Mouse (Mus musculus): Measurements from ENCODE around the gene Slc25a5. TPM values are rescaled to one million over a fixed set of nuclear protein-coding genes. Genes with fewer than 3 reads are reported as not detected.

Slc25a5 gene
- polyA plus RNA-seq, 1 experiment from 2014 or later: 560 TPM

DNA sequence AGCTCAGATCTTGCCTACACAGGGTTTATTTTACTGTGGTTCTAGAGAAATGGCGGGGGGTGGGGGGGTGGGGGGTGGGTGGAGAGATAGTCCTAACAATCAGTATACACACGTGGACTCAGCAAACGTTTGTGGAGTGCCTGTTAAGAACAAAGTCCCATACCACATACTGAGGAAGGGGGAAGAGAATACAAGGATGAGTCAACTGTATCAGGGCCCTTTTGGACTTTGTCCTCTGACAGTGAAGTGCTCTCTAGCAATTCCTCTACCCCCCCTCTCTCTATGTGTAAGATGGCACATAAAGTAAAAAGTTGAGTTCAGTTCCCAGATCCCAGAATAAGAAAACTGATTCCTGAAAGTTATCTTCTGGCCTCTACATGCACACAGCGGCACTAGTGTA lies 24.1 kb downstream of the Slc25a5 start:
- Histone ChIP-seq H3K27me3 (ENCODE audit: control insufficient read depth, insufficient read depth, low read length) (no peaks in the 10 kb centered on the region), H3K27ac (ENCODE audit: low read length) (no peak overlapping the region), H3K36me3 (ENCODE audit: control insufficient read depth, insufficient read depth, low read length) (no peaks in the 10 kb centered on the region), H3K4me2 (replicated peaks; ENCODE audit: low read depth, low read length) (no peak overlapping the region), H3K4me3 (ENCODE audit: low read depth, low read length) (no peak overlapping the region), H3K9me3 (ENCODE audit: control insufficient read depth, low read depth, low read length) (no peaks in the 10 kb centered on the region), H3K9ac (replicated peaks; ENCODE audit: low read depth, low read length) (no peak overlapping the region), H3K4me1 (ENCODE audit: control insufficient read depth, insufficient read depth, low read length) (no peaks in the 10 kb centered on the region)
- WGBS: 50% methylated on average over 4 of the region's 4 CpGs
- ATAC-seq (ENCODE audit: insufficient number of reproducible peaks, insufficient read depth, low FRiP score, low read depth): no peak

GRCm38 (mm10) chrX:36820201-36820600 lies 24.8 kb downstream of the Slc25a5 start:
- H3K4me2 ChIP-seq (replicated peaks; ENCODE audit: low read depth, low read length): no peak overlapping the region
- H3K4me3 ChIP-seq (ENCODE audit: low read depth, low read length): no peak overlapping the region
- no peaks in the 10 kb centered on the region for H3K27me3 ChIP-seq (ENCODE audit: control insufficient read depth, insufficient read depth, low read length)
- no peaks in the 10 kb centered on the region for H3K4me1 ChIP-seq (ENCODE audit: control insufficient read depth, insufficient read depth, low read length)
- no peaks in the 10 kb centered on the region for H3K9me3 ChIP-seq (ENCODE audit: control insufficient read depth, low read depth, low read length)
- H3K9ac ChIP-seq (replicated peaks; ENCODE audit: low read depth, low read length): no peak overlapping the region
- WGBS: 18% methylated on average over 4 of the region's 4 CpGs
- ATAC-seq (ENCODE audit: insufficient number of reproducible peaks, insufficient read depth, low FRiP score, low read depth): no peak
- H3K27ac ChIP-seq (ENCODE audit: low read length): no peak overlapping the region
- no peaks in the 10 kb centered on the region for H3K36me3 ChIP-seq (ENCODE audit: control insufficient read depth, insufficient read depth, low read length)

GRCm38 (mm10) chrX:36823932-36824711 lies 28.7 kb downstream of the Slc25a5 start:
- WGBS: 80% methylated on average over 10 of the region's 10 CpGs
- Histone ChIP-seq H3K9me3 (ENCODE audit: control insufficient read depth, low read depth, low read length) (no peaks in the 10 kb centered on the region), H3K27ac (ENCODE audit: low read length) (no peak overlapping the region)

GRCm38 (mm10) chrX:36825032-36825431 lies 29.6 kb downstream of the Slc25a5 start:
- Histone ChIP-seq H3K4me1 (ENCODE audit: control insufficient read depth, insufficient read depth, low read length) (no peaks in the 10 kb centered on the region), H3K4me3 (ENCODE audit: low read depth, low read length) (no peak overlapping the region), H3K27me3 (ENCODE audit: control insufficient read depth, insufficient read depth, low read length) (no peaks in the 10 kb centered on the region), H3K4me2 (replicated peaks; ENCODE audit: low read depth, low read length) (no peak overlapping the region), H3K27ac (ENCODE audit: low read length) (no peak overlapping the region), H3K36me3 (ENCODE audit: control insufficient read depth, insufficient read depth, low read length) (no peaks in the 10 kb centered on the region), H3K9me3 (ENCODE audit: control insufficient read depth, low read depth, low read length) (no peaks in the 10 kb centered on the region), H3K9ac (replicated peaks; ENCODE audit: low read depth, low read length) (no peak overlapping the region)
- no peak for ATAC-seq (ENCODE audit: insufficient number of reproducible peaks, insufficient read depth, low FRiP score, low read depth)
- 56% methylated on average over 2 of the region's 2 CpGs for WGBS

More at GRCm38 (mm10) chrX:36823932-36824711, 28.7 kb downstream of the Slc25a5 start:
- no peak overlapping the region for H3K4me2 ChIP-seq (replicated peaks; ENCODE audit: low read depth, low read length)
- no peaks in the 10 kb centered on the region for H3K36me3 ChIP-seq (ENCODE audit: control insufficient read depth, insufficient read depth, low read length)
- H3K27me3 ChIP-seq (ENCODE audit: control insufficient read depth, insufficient read depth, low read length): no peaks in the 10 kb centered on the region
- H3K4me1 ChIP-seq (ENCODE audit: control insufficient read depth, insufficient read depth, low read length): no peaks in the 10 kb centered on the region
- no peak for ATAC-seq (ENCODE audit: insufficient number of reproducible peaks, insufficient read depth, low FRiP score, low read depth)
- H3K9ac ChIP-seq (replicated peaks; ENCODE audit: low read depth, low read length): no peak overlapping the region
- H3K4me3 ChIP-seq (ENCODE audit: low read depth, low read length): no peak overlapping the region

- Histone ChIP-seq H3K4me1 (ENCODE audit: control insufficient read depth, insufficient read depth, low read length) (no peaks in the 10 kb centered on the region), H3K4me3 (ENCODE audit: low read depth, low read length) (no peak overlapping the region), H3K27me3 (ENCODE audit: control insufficient read depth, insufficient read depth, low read length) (no peaks in the 10 kb centered on the region), H3K36me3 (ENCODE audit: control insufficient read depth, insufficient read depth, low read length) (no peaks in the 10 kb centered on the region), H3K9ac (replicated peaks; ENCODE audit: low read depth, low read length) (no peak overlapping the region), H3K9me3 (ENCODE audit: control insufficient read depth, low read depth, low read length) (no peaks in the 10 kb centered on the region), H3K4me2 (replicated peaks; ENCODE audit: low read depth, low read length) (no peak overlapping the region), H3K27ac (ENCODE audit: low read length) (no peak overlapping the region)
- no peak for ATAC-seq (ENCODE audit: insufficient number of reproducible peaks, insufficient read depth, low FRiP score, low read depth)
- 78% methylated on average over 5 of the region's 5 CpGs for WGBS
These were observed 31.4 kb downstream of the Slc25a5 start for GRCm38 (mm10) chrX:36826873-36827272.

- ATAC-seq (ENCODE audit: insufficient number of reproducible peaks, insufficient read depth, low FRiP score, low read depth): no peak
- H3K27ac ChIP-seq (ENCODE audit: low read length): no peak overlapping the region
- H3K4me3 ChIP-seq (ENCODE audit: low read depth, low read length): no peak overlapping the region
- no peak overlapping the region for H3K4me2 ChIP-seq (replicated peaks; ENCODE audit: low read depth, low read length)
- H3K9me3 ChIP-seq (ENCODE audit: control insufficient read depth, low read depth, low read length): no peaks in the 10 kb centered on the region
- H3K36me3 ChIP-seq (ENCODE audit: control insufficient read depth, insufficient read depth, low read length): no peaks in the 10 kb centered on the region
- H3K4me1 ChIP-seq (ENCODE audit: control insufficient read depth, insufficient read depth, low read length): no peaks in the 10 kb centered on the region
- 42% methylated on average over 5 of the region's 5 CpGs for WGBS
- H3K27me3 ChIP-seq (ENCODE audit: control insufficient read depth, insufficient read depth, low read length): no peaks in the 10 kb centered on the region
- no peak overlapping the region for H3K9ac ChIP-seq (replicated peaks; ENCODE audit: low read depth, low read length)
These were observed 34.8 kb downstream of the Slc25a5 start for GRCm38 (mm10) chrX:36830271-36830670.

- no peak overlapping the region for H3K4me3 ChIP-seq (ENCODE audit: low read depth, low read length)
- no peaks in the 10 kb centered on the region for H3K4me1 ChIP-seq (ENCODE audit: control insufficient read depth, insufficient read depth, low read length)
- H3K9me3 ChIP-seq (ENCODE audit: control insufficient read depth, low read depth, low read length): no peaks in the 10 kb centered on the region
- H3K36me3 ChIP-seq (ENCODE audit: control insufficient read depth, insufficient read depth, low read length): no peaks in the 10 kb centered on the region
- H3K27ac ChIP-seq (ENCODE audit: low read length): no peak overlapping the region
- H3K9ac ChIP-seq (replicated peaks; ENCODE audit: low read depth, low read length): no peak overlapping the region
- H3K27me3 ChIP-seq (ENCODE audit: control insufficient read depth, insufficient read depth, low read length): no peaks in the 10 kb centered on the region
- no peak for ATAC-seq (ENCODE audit: insufficient number of reproducible peaks, insufficient read depth, low FRiP score, low read depth)
- 55% methylated on average over 4 of the region's 4 CpGs for WGBS
- no peak overlapping the region for H3K4me2 ChIP-seq (replicated peaks; ENCODE audit: low read depth, low read length)
These were observed 36.2 kb downstream of the Slc25a5 start for GRCm38 (mm10) chrX:36831632-36832031.

- no peak overlapping the region for H3K4me3 ChIP-seq (ENCODE audit: low read depth, low read length)
- ATAC-seq (ENCODE audit: insufficient number of reproducible peaks, insufficient read depth, low FRiP score, low read depth): no peak
These were observed 38.1 kb downstream of the Slc25a5 start for GRCm38 (mm10) chrX:36833397-36834084.

More at GRCm38 (mm10) chrX:36833397-36834084, 38.1 kb downstream of the Slc25a5 start:
- Histone ChIP-seq H3K36me3 (ENCODE audit: control insufficient read depth, insufficient read depth, low read length) (no peaks in the 10 kb centered on the region), H3K27me3 (ENCODE audit: control insufficient read depth, insufficient read depth, low read length) (no peaks in the 10 kb centered on the region), H3K4me1 (ENCODE audit: control insufficient read depth, insufficient read depth, low read length) (no peaks in the 10 kb centered on the region), H3K9me3 (ENCODE audit: control insufficient read depth, low read depth, low read length) (no peaks in the 10 kb centered on the region), H3K4me2 (replicated peaks; ENCODE audit: low read depth, low read length) (0 out of 2 replicates have a peak overlapping the region, but pooled peaks have one; percentile 23), H3K27ac (ENCODE audit: low read length) (no peak overlapping the region), H3K9ac (replicated peaks; ENCODE audit: low read depth, low read length) (no peak overlapping the region)
- WGBS: 25% methylated on average over 19 of the region's 19 CpGs

Data from stomach, embryonic 14.5 days (tissue).